ENCODE assay signal across 24 mouse cellular contexts in the genomic region with DNA sequence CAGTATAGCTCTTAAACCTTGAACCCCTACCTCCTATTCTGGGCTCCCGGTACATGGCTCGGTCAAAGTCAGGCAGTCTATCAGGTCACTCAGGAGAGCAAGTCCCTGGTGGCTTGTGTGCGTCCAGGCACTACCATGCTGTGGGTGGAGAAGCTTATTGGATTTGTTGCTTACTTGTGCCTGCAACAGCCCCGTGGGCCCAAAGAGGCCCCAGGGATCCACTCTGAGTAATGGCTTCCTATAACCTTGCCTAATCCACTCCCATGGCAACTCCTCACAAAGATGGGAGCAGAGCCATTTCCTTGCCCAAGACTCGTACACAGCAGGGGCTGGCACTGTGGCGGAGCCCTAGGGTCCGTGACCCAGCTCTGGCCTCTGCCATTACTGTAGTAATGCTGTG. TPM values are rescaled to one million over a fixed set of nuclear protein-coding genes. Genes with fewer than 3 reads are reported as not detected.
DNase-seq lines count a peak whose midpoint lies in the region; ATAC-seq and TF ChIP-seq lines count a peak whose summit lies in the region.
"Had no signal": no experiment of that assay in that cellular context is flagged by ENCODE, and none has a peak within 500 bp of the region (broad histone marks: within the 10 kb centered on the region; RNA-seq: fewer than 3 reads in every experiment).

No protein-coding gene starts in this region.

- ATAC-seq in midbrain, embryonic 13.5 days = 0 out of 2 replicates have a peak, but pooled peaks have one; percentile 6
- ATAC-seq in midbrain, postnatal 0 days (ENCODE audit: low FRiP score) = no peak
- no peak for ATAC-seq in megakaryocyte-erythroid progenitor cell, adult 5-6 weeks (replicated peaks; ENCODE audit: low FRiP score, low TSS enrichment, poor library complexity, severe bottlenecking)
- ATAC-seq: forebrain, embryonic 16.5 days; intestine, embryonic 15.5 days had no signal

- H3K4me1 ChIP-seq in midbrain, embryonic 13.5 days (replicated peaks) = no peaks in the 10 kb centered on the region
- H3K4me1 ChIP-seq in midbrain, postnatal 0 days (ENCODE audit: insufficient read depth, low read length) = no peaks in the 10 kb centered on the region
- H3K4me1 ChIP-seq: forebrain, embryonic 10.5 days; neural tube, embryonic 13.5 days had no signal

- no peaks in the 10 kb centered on the region for H3K9me3 ChIP-seq in midbrain, embryonic 13.5 days
- no peaks in the 10 kb centered on the region for H3K9me3 ChIP-seq in midbrain, postnatal 0 days (ENCODE audit: low read length)
- H3K9me3 ChIP-seq: forebrain, embryonic 10.5 days; heart, embryonic 10.5 days; hindbrain, embryonic 15.5 days; intestine, embryonic 15.5 days; kidney, embryonic 15.5 days; limb, embryonic 15.5 days; neural tube, embryonic 13.5 days had no signal

- intact Hi-C loops in heart, postnatal 14 days (cut with DNase I) = loop anchor here (5.0 kb wide), 1 partner anchor 116 kb away; no protein-coding TSS in a partner anchor

- TF ChIP-seq CTCF in midbrain, postnatal 0 days (IDR thresholded peaks at IDR 0.05) = no peak

- no peak overlapping the region for H3K4me2 ChIP-seq in midbrain, embryonic 13.5 days (replicated peaks)
- no peak overlapping the region for H3K4me2 ChIP-seq in midbrain, postnatal 0 days (ENCODE audit: low read depth, low read length, poor library complexity, severe bottlenecking)
- H3K4me2 ChIP-seq: hindbrain, embryonic 15.5 days; intestine, embryonic 15.5 days; kidney, embryonic 15.5 days; limb, embryonic 15.5 days; lung, embryonic 14.5 days; neural tube, embryonic 13.5 days had no signal

- WGBS in midbrain, embryonic 13.5 days = 80% methylated on average over 7 of the region's 7 CpGs
- WGBS in midbrain, postnatal 0 days = 83% methylated on average over 7 of the region's 7 CpGs

- peaks cover 74% of the 10 kb centered on the region for H3K36me3 ChIP-seq in midbrain, embryonic 13.5 days
- peaks cover 30% of the 10 kb centered on the region for H3K36me3 ChIP-seq in midbrain, postnatal 0 days (ENCODE audit: insufficient read depth, low read length)

- no peak overlapping the region for H3K9ac ChIP-seq in midbrain, embryonic 13.5 days (replicated peaks)
- H3K9ac ChIP-seq in midbrain, postnatal 0 days (replicated peaks; ENCODE audit: low read length, poor library complexity, severe bottlenecking) = no peak overlapping the region
- H3K9ac ChIP-seq: hindbrain, embryonic 15.5 days; intestine, embryonic 15.5 days; kidney, embryonic 15.5 days; limb, embryonic 15.5 days; liver, embryonic 14.5 days; lung, embryonic 14.5 days; neural tube, embryonic 13.5 days had no signal

- no peak overlapping the region for H3K27ac ChIP-seq in midbrain, embryonic 13.5 days
- H3K27ac ChIP-seq in midbrain, postnatal 0 days (ENCODE audit: low read depth, low read length) = no peak overlapping the region
- H3K27ac ChIP-seq: forebrain, embryonic 10.5 days; heart, embryonic 10.5 days; hindbrain, embryonic 15.5 days; intestine, embryonic 15.5 days; kidney, embryonic 15.5 days; limb, embryonic 15.5 days; liver, embryonic 14.5 days; neural tube, embryonic 13.5 days had no signal

- peak; percentile 93 for DNase-seq in heart, adult 11 months
- DNase-seq in heart, postnatal 14 days = no peak
- no peak for DNase-seq in midbrain, postnatal 0 days (ENCODE audit: low spot score)
- peak; percentile 71 for DNase-seq in adipocyte (ENCODE audit: low spot score)
- DNase-seq in fat pad, adult 2 months (ENCODE audit: extremely low read depth, low read depth, low spot score) = peak; percentile 36
- no peak for DNase-seq in B cell, adult 2 months
- DNase-seq: cerebellum, adult 18-20 months; cerebellum, postnatal 14 days; left cerebral cortex, postnatal 4 days; lung, embryonic 14.5 days; lung, postnatal 4 days; thymus, postnatal 14 days had no signal

- H3K4me3 ChIP-seq in midbrain, embryonic 13.5 days (replicated peaks) = no peak overlapping the region
- H3K4me3 ChIP-seq in midbrain, postnatal 0 days (ENCODE audit: low read depth, low read length) = no peak overlapping the region
- H3K4me3 ChIP-seq: forebrain, embryonic 10.5 days; heart, embryonic 10.5 days; hindbrain, embryonic 15.5 days; intestine, embryonic 15.5 days; kidney, embryonic 15.5 days; limb, embryonic 15.5 days; neural tube, embryonic 13.5 days had no signal

- H3K27me3 ChIP-seq in midbrain, embryonic 13.5 days = no peaks in the 10 kb centered on the region
- no peaks in the 10 kb centered on the region for H3K27me3 ChIP-seq in midbrain, postnatal 0 days (ENCODE audit: insufficient read depth, low read length)
- H3K27me3 ChIP-seq: hindbrain, embryonic 15.5 days; intestine, embryonic 15.5 days; kidney, embryonic 15.5 days; limb, embryonic 15.5 days; neural tube, embryonic 13.5 days had no signal

RNA-seq across cellular contexts. Expression of a gene that starts 38.2 kb away (rescaled TPM):
- total RNA-seq in heart, postnatal 14 days (2021) = 10 to 100 TPM; 23.4 to 27.5 TPM
- polyA plus RNA-seq in midbrain, embryonic 13.5 days (2015; fragmentation: Nextera tagmentation; extraction: Ambion mirVana) = 13.4 and 17.8 TPM in 2 replicates
- 8.9 and 12.5 TPM in 2 replicates for total RNA-seq in midbrain, postnatal 0 days (2014; rRNA removed)
- 2.5 and 3.1 TPM in 2 replicates for polyA plus RNA-seq in midbrain, postnatal 0 days (2015; fragmentation: Nextera tagmentation; extraction: Ambion mirVana)
- not detected in 2 replicates for total RNA-seq in megakaryocyte-erythroid progenitor cell, adult 5-6 weeks (2014; fragmentation: Nextera tagmentation)
- total RNA-seq in megakaryocyte-erythroid progenitor cell, adult 5-6 weeks (2017) = not detected in 2 replicates
- total RNA-seq: hematopoietic stem cell, adult 5-6 weeks had no signal

Comparison
In these comparisons a context has a peak if more than half of its experiments do, and no peak if none do; other contexts are left out.
1. DNase-seq: peak in heart, adult 11 months (single experiment), adipocyte (single experiment) and fat pad, adult 2 months (single experiment); none in heart, postnatal 14 days (0 of 2), midbrain, postnatal 0 days (single experiment) and B cell, adult 2 months (0 of 2).